Mouse (Mus musculus): ENCODE data around the gene Tmtc2.

- TF ChIP-seq ZNF384 (IDR thresholded peaks at IDR 0.05; ENCODE audit: low read depth, low read length) (no peak), HCFC1 (IDR thresholded peaks at IDR 0.05; ENCODE audit: borderline replicate concordance, insufficient read depth, low read length) (no peak)
Observed at GRCm38 (mm10) chr10:105381202-105381601, 193.0 kb downstream of the Tmtc2 start.

All from ES-E14 (cell line).